Mouse (Mus musculus) monocyte, adult 59 days (primary cell): Measurements from ENCODE around the gene Ackr3. TPM values are rescaled to one million over a fixed set of nuclear protein-coding genes. Genes with fewer than 3 reads are reported as not detected.

Experiments used
- total RNA-seq, 2 experiments: library from RNA; stranded (reverse); gene quantifications; one replicate each; pipeline ENCODE4 v1.2.4; 2023

Gene Ackr3
- 1 to 10 TPM in 1 of 2 experiments, under 1 TPM in 1; 0.27 to 1.1 TPM for total RNA-seq

DNA sequence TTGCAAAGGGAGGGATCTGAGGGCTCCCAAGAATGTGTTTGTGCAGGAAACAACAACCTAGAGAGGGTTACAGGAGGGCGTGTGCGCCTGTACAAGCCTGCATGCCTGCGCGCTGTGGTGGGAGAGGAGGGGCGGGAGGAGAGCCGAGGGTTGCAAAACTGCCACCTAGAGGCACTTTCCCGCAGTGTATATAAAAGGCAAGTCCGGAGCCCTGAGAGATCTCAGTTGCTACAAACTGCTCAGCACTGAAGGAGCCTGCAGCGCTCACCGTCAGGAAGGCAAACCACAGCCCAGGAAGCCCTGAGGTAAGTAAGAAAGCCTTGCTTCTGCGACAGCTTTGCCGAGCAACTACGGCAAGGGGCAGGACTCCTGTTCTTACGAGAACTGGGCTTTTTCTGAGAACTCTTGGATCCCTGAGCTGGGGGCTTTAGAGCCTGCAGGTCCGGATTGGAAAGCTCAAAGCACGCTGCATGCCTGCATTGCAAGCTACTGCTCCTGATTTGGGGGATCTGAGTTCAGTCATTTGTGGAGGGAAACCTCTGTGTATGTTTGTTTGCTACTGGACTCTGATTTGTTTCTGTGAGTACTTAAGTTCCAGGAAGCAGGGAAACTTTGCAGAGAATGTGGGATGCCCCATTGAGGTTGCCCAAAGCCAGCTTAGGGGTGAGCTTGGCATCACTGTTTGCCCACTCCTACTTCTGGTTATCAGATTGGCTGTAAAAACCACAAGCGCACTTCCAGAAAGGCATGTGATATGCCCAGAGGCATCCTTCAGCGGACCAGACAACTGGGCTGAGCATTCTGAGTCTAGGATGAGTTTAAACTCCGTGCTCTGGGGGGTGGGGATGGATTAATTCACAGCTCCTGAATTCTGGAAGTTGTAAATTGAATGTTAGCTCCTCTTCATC, at the start of gene Ackr3:
Gene Ackr3, plus strand, starts transcription at position 198 of the 908 bp plus-strand sequence.

Other genes with a start within 250 kb of the Ackr3 start
- not detected for gene Asb18, start 189.3 kb upstream of the Ackr3 start, total RNA-seq
- not detected for gene Iqca, start 50.6 kb upstream of the Ackr3 start, total RNA-seq